Mouse (Mus musculus) mouse trophoblast stem cell (cell line): ENCODE data around the gene Fam78b.

Experiments
- in situ Hi-C, 2 experiments: fragments of 300-500 bp; cut with MseI, MboI; formaldehyde crosslinking; loops; 2 replicates in 1 of 2; 3 replicates in 1 of 2; pipeline ENCODE4 v1.15.1; 2025

Gene Fam78b

GRCm38 (mm10) chr1:167032046-167032648, 30.9 kb downstream of the Fam78b start:
- in situ Hi-C loops: no loop called here

- in situ Hi-C loops: no loop called here
Observed at GRCm38 (mm10) chr1:167034435-167034834, 33.2 kb downstream of the Fam78b start.

- in situ Hi-C loops: no loop called here
Observed at GRCm38 (mm10) chr1:167042558-167042957, 41.3 kb downstream of the Fam78b start.

GRCm38 (mm10) chr1:167046169-167046927, 45.1 kb downstream of the Fam78b start:
- in situ Hi-C loops: no loop called here

GRCm38 (mm10) chr1:167050859-167051258, 49.6 kb downstream of the Fam78b start:
- in situ Hi-C loops: no loop called here

- in situ Hi-C loops: no loop called here
Observed at GRCm38 (mm10) chr1:167054029-167054428, 52.8 kb downstream of the Fam78b start.

GRCm38 (mm10) chr1:167057543-167057942, 56.3 kb downstream of the Fam78b start:
- in situ Hi-C loops: no loop called here

- in situ Hi-C loops: no loop called here
Observed at GRCm38 (mm10) chr1:167059550-167060285, 58.5 kb downstream of the Fam78b start.

- in situ Hi-C loops: no loop called here
Observed at GRCm38 (mm10) chr1:167063971-167064370, 62.8 kb downstream of the Fam78b start.

- in situ Hi-C loops: no loop called here
Observed at GRCm38 (mm10) chr1:167065541-167065940, 64.3 kb downstream of the Fam78b start.

GRCm38 (mm10) chr1:167065986-167066385, 64.8 kb downstream of the Fam78b start:
- in situ Hi-C loops: no loop called here

- in situ Hi-C loops: no loop called here
Observed at GRCm38 (mm10) chr1:167066933-167067341, 65.7 kb downstream of the Fam78b start.

- in situ Hi-C loops: no loop called here
Observed at GRCm38 (mm10) chr1:167069741-167070140, 68.5 kb downstream of the Fam78b start.

- in situ Hi-C loops: no loop called here
Observed at GRCm38 (mm10) chr1:167070306-167070705, 69.1 kb downstream of the Fam78b start.

- in situ Hi-C loops: no loop called here
Observed at GRCm38 (mm10) chr1:167075726-167076125, 74.5 kb downstream of the Fam78b start.

GRCm38 (mm10) chr1:167079476-167079875, 78.3 kb downstream of the Fam78b start:
- in situ Hi-C loops: no loop called here

GRCm38 (mm10) chr1:167081946-167082345, 80.7 kb downstream of the Fam78b start:
- in situ Hi-C loops: no loop called here

GRCm38 (mm10) chr1:167082506-167083100, 81.4 kb downstream of the Fam78b start:
- in situ Hi-C loops: no loop called here

GRCm38 (mm10) chr1:167083181-167083580, 82.0 kb downstream of the Fam78b start:
- in situ Hi-C loops: no loop called here

- in situ Hi-C loops: no loop called here
Observed at GRCm38 (mm10) chr1:167084330-167084729, 83.1 kb downstream of the Fam78b start.

GRCm38 (mm10) chr1:167085461-167085860, 84.2 kb downstream of the Fam78b start:
- in situ Hi-C loops: no loop called here

- in situ Hi-C loops: no loop called here
Observed at GRCm38 (mm10) chr1:167090466-167090865, 89.2 kb downstream of the Fam78b start.
